Mouse (Mus musculus): ENCODE measurements around the gene Wnt10a. TPM values are rescaled to one million over a fixed set of nuclear protein-coding genes. Genes with fewer than 3 reads are reported as not detected.

Gene Wnt10a
- polyA plus RNA-seq (2012; rRNA removed) = 4.7 and 7.0 TPM in 2 replicates

DNA sequence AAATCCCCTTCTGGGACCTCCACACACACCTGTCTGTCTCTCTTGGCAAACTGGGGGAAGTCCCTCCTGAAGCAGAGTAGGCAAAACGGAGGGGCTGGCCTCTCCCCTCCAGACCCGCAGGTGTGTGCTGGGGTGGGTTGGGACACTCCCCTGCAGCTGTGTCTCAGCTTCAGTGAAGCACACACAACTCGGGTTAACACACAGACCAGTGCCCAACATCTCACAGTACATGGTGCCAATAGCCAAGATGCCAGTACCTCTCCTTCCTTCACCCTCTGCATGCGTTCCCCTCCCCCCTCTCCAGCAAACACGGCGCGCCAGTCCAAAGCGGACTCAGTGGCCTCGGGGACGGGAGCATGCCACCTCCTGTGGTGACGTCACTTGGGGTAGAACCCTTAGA is at the start of gene Wnt10a:
Gene Wnt10a (plus strand): TSS at position 268 of the 400 bp plus-strand sequence.

DNA sequence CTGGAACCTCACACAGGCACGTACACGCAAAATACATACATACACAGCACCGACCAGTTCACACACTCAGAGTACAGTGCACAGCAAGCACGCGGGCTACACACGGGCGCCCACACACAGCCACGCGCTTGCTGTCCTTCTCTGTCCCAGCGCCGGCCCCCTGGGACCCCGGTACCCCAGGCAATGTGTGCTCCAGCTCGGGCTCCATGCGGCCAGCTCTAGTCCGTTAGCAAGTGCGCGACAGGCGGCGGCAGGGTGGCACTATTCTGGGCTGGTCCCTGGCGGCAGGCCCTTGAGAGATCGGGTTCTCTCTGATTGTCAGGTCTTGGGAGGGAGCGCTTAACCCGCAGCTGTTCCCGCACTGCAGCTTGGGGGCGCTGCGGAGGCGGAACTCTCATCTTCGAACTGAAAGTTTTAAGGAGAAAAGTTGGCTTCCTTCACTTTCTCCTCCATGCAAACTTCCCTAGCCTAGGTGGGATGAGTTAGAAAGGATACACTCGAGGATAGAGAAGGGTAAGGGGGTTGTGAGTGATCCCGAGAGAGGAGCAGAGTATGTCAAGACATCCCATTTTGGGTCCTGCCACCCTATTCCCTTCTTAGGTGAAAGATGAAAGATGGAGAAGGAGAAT is 42.6 kb upstream of the Wnt10a start, which contains the start of gene Prkag3:
Gene Prkag3 (minus strand): TSS at position 579 of the 629 bp plus-strand sequence.

DNA sequence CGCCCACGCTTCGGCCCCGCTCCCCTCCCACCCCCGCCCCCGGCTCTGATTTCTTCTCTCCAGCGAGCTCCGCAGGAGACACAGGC is 19.6 kb upstream of the Wnt10a start, which contains the start of gene Wnt6:
Gene Wnt6 (plus strand): TSS at position 48 of the 86 bp plus-strand sequence.

Other genes starting within 250 kb of the Wnt10a start
- 0.03 and 0.06 TPM in 2 replicates for gene Plcd4, start 248.6 kb upstream of the Wnt10a start, polyA plus RNA-seq (2012; rRNA removed)
- 0.31 and 1.2 TPM in 2 replicates for gene Usp37, start 247.2 kb upstream of the Wnt10a start, polyA plus RNA-seq (2012; rRNA removed)
- 3.8 and 4.4 TPM in 2 replicates for gene Zfp142, start 203.3 kb upstream of the Wnt10a start, polyA plus RNA-seq (2012; rRNA removed)
- 4.7 and 5.1 TPM in 2 replicates for gene Bcs1l, start 203.2 kb upstream of the Wnt10a start, polyA plus RNA-seq (2012; rRNA removed)
- gene Rnf25, start 190.1 kb upstream of the Wnt10a start, polyA plus RNA-seq (2012; rRNA removed) = 16.7 and 18.9 TPM in 2 replicates
- 0.87 and 0.96 TPM in 2 replicates for gene Stk36, start 190.1 kb upstream of the Wnt10a start, polyA plus RNA-seq (2012; rRNA removed)
- 3.9 and 7.7 TPM in 2 replicates for gene Ttll4, start 129.8 kb upstream of the Wnt10a start, polyA plus RNA-seq (2012; rRNA removed)
- 6.2 and 8.6 TPM in 2 replicates for gene Cyp27a1, start 77.9 kb upstream of the Wnt10a start, polyA plus RNA-seq (2012; rRNA removed)
- 0.35 and 0.84 TPM in 2 replicates for gene Prkag3, start 42.3 kb upstream of the Wnt10a start, polyA plus RNA-seq (2012; rRNA removed)
- 1.9 and 3.5 TPM in 2 replicates for gene Wnt6, start 19.6 kb upstream of the Wnt10a start, polyA plus RNA-seq (2012; rRNA removed)
- gene Cdk5r2, start 63.4 kb downstream of the Wnt10a start, polyA plus RNA-seq (2012; rRNA removed) = 1.2 and 1.7 TPM in 2 replicates
- 0.46 and 1.0 TPM in 2 replicates for gene Fev, start 93.9 kb downstream of the Wnt10a start, polyA plus RNA-seq (2012; rRNA removed)
- gene Cryba2, start 101.6 kb downstream of the Wnt10a start, polyA plus RNA-seq (2012; rRNA removed) = 0.32 and 0.60 TPM in 2 replicates
- 0.02 TPM in 1 of 2 replicates, not detected in the other for gene Cfap65, start 144.1 kb downstream of the Wnt10a start, polyA plus RNA-seq (2012; rRNA removed)
- gene Ihh, start 160.2 kb downstream of the Wnt10a start, polyA plus RNA-seq (2012; rRNA removed) = 47.6 and 74.9 TPM in 2 replicates